Mouse (Mus musculus) hindbrain, embryonic 15.5 days (tissue): Measurements from ENCODE around the gene Zfp488. TPM values are rescaled to one million over a fixed set of nuclear protein-coding genes. Genes with fewer than 3 reads are reported as not detected.
A peak's percentile ranks its signal among the peaks of the same experiment; 100 is the strongest.

Experiments
- ATAC-seq: fragments of 200-750 bp; cut with Nextera tagmentation; 2 replicates; pipeline ENCODE4 v1.8.0; 2017; ENCODE audit warnings: low read depth, moderate number of reproducible peaks, moderate TSS enrichment; ENCODE audit not compliant: low FRiP score
- H3K27ac ChIP-seq: fragments of 300-500 bp; sonication (generic); replicated peaks from 2 replicates; pipeline ENCODE4 v1.5.1; 2015; ENCODE audit warnings: mild to moderate bottlenecking, inconsistent platforms
- H3K27me3 ChIP-seq: fragments of 300-500 bp; sonication (generic); 2 replicates; pipeline ENCODE4 v1.6.1; 2015; ENCODE audit warnings: control low read depth, inconsistent platforms
- H3K36me3 ChIP-seq: fragments of 300-500 bp; sonication (generic); 2 replicates; pipeline ENCODE4 v1.6.1; 2015; ENCODE audit warnings: control low read depth, inconsistent platforms
- H3K4me1 ChIP-seq: fragments of 300-500 bp; sonication (generic); replicated peaks from 2 replicates; pipeline ENCODE4 v1.6.1; 2015; ENCODE audit warnings: control low read depth, inconsistent platforms
- H3K4me2 ChIP-seq: fragments of 300-500 bp; sonication (generic); 2 replicates; pipeline ENCODE4 v1.6.1; 2015; ENCODE audit warnings: moderate library complexity, mild to moderate bottlenecking, inconsistent platforms
- H3K4me3 ChIP-seq: fragments of 300-500 bp; sonication (generic); 2 replicates; pipeline ENCODE4 v1.5.1; 2015; ENCODE audit warnings: mild to moderate bottlenecking, inconsistent platforms
- H3K9ac ChIP-seq: fragments of 300-500 bp; sonication (generic); 2 replicates; pipeline ENCODE4 v1.6.1; 2015; ENCODE audit warnings: inconsistent platforms
- H3K9me3 ChIP-seq: fragments of 300-500 bp; sonication (generic); 2 replicates; pipeline ENCODE4 v1.6.1; 2016; ENCODE audit warnings: control low read depth, inconsistent platforms
- WGBS: fragments of 180-500 bp; shearing (Covaris S2); methylation state at CpG from one replicate; pipeline ENCODE4 v1.1.7; 2015; 5-methylcytosine and 5-hydroxymethylcytosine counted together
- polyA plus RNA-seq: library from polyadenylated mRNA; unstranded; fragments of >200 nt; fragmentation: Nextera tagmentation; extraction: Ambion mirVana; gene quantifications from 2 replicates; pipeline ENCODE4 v1.2.1, GENCODE M21; 2015

The Zfp488 gene
- polyA plus RNA-seq, 1 experiment from 2014 or later: 1.5 TPM

GRCm38 (mm10) chr14:33977748-33978147 lies 816 bp downstream of the Zfp488 start:
- Histone ChIP-seq H3K9ac (no peak overlapping the region), H3K4me2 (peak overlapping the region; percentile 82), H3K36me3 (no peaks in the 10 kb centered on the region), H3K9me3 (no peaks in the 10 kb centered on the region), H3K27me3 (0 out of 2 replicates have a peak, but pooled peaks cover 7% of the 10 kb centered on the region), H3K4me3 (peak overlapping the region; percentile 45; the same call in 1 of the 2 replicates), H3K27ac (no peak overlapping the region), H3K4me1 (peaks cover 8% of the 10 kb centered on the region)
- 27% methylated on average over 7 of the region's 7 CpGs for WGBS
- 0 out of 2 replicates have a peak, but pooled peaks have one; percentile 61 for ATAC-seq

GRCm38 (mm10) chr14:33974752-33975151 lies 3.8 kb downstream of the Zfp488 start:
- Histone ChIP-seq H3K9ac (no peak overlapping the region), H3K36me3 (no peaks in the 10 kb centered on the region), H3K4me3 (no peak overlapping the region), H3K27ac (no peak overlapping the region), H3K9me3 (no peaks in the 10 kb centered on the region), H3K4me1 (peaks cover 8% of the 10 kb centered on the region), H3K27me3 (0 out of 2 replicates have a peak, but pooled peaks cover 7% of the 10 kb centered on the region), H3K4me2 (no peak overlapping the region)
- ATAC-seq: no peak
- WGBS: 43% methylated on average over 5 of the region's 5 CpGs

- H3K27ac ChIP-seq: no peak overlapping the region
Measured at GRCm38 (mm10) chr14:33972679-33973078, 5.9 kb downstream of the Zfp488 start.

GRCm38 (mm10) chr14:33965675-33966074 lies 12.9 kb downstream of the Zfp488 start:
- no peaks in the 10 kb centered on the region for H3K9me3 ChIP-seq
- no peak overlapping the region for H3K4me2 ChIP-seq
- H3K27ac ChIP-seq: no peak overlapping the region
- WGBS: 68% methylated on average over 7 of the region's 7 CpGs
- H3K9ac ChIP-seq: no peak overlapping the region
- no peaks in the 10 kb centered on the region for H3K4me1 ChIP-seq
- no peak for ATAC-seq
- no peak overlapping the region for H3K4me3 ChIP-seq
- H3K27me3 ChIP-seq: no peaks in the 10 kb centered on the region
- no peaks in the 10 kb centered on the region for H3K36me3 ChIP-seq

More at GRCm38 (mm10) chr14:33972679-33973078, 5.9 kb downstream of the Zfp488 start:
- Histone ChIP-seq H3K27me3 (no peaks in the 10 kb centered on the region), H3K36me3 (no peaks in the 10 kb centered on the region), H3K4me2 (no peak overlapping the region), H3K9ac (no peak overlapping the region), H3K4me1 (no peaks in the 10 kb centered on the region), H3K4me3 (no peak overlapping the region), H3K9me3 (no peaks in the 10 kb centered on the region)
- ATAC-seq: no peak
- 48% methylated on average over 7 of the region's 7 CpGs for WGBS

DNA sequence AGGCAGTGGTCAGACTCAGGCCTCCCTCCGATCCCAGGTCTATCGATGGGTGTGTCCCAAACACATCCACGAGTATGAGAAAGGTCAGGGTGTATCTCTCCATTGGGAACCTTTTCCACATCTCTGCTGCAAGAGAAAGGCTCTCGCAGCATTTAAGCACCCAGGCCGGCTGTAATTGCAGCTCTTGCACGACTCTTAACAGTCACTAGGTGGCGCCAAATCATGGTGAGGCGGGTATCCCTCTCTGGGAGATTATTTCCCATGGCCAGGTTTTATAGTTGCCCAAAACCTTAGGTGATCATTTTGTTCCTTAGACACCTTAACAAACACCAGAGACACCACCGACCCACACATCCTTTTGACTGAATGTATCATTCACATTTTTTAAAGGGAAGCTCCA lies 19.2 kb downstream of the Zfp488 start:
- Histone ChIP-seq H3K4me1 (no peaks in the 10 kb centered on the region), H3K27ac (no peak overlapping the region), H3K9me3 (no peaks in the 10 kb centered on the region), H3K9ac (no peak overlapping the region), H3K4me2 (no peak overlapping the region), H3K36me3 (no peaks in the 10 kb centered on the region), H3K27me3 (no peaks in the 10 kb centered on the region), H3K4me3 (no peak overlapping the region)
- WGBS: 12% methylated on average over 9 of the region's 9 CpGs
- ATAC-seq: no peak

DNA sequence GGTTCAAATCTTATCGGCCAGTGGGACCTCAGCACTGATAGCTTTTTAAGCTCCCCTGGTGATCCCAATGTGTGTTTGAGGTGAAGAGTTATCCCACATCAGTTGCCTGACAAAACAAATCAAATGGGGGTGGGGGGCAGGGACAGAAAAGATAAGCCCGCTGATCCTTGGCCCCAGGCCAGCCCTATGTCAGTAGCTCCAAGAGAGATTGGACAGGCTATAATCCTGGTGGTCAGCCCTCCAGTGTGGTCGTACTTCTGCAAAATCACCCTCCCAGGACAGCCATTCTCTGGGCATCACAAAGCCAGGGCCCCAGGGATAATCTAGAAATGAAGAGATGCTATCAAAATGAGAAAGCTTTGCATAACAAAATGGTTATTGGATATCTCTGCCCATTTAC lies 19.7 kb downstream of the Zfp488 start:
- no peaks in the 10 kb centered on the region for H3K36me3 ChIP-seq
- H3K9me3 ChIP-seq: no peaks in the 10 kb centered on the region
- no peak overlapping the region for H3K4me3 ChIP-seq
- no peaks in the 10 kb centered on the region for H3K4me1 ChIP-seq
- no peak overlapping the region for H3K9ac ChIP-seq
- H3K27ac ChIP-seq: no peak overlapping the region
- ATAC-seq: no peak
- 74% methylated on average over 3 of the region's 3 CpGs for WGBS
- no peaks in the 10 kb centered on the region for H3K27me3 ChIP-seq
- H3K4me2 ChIP-seq: no peak overlapping the region

DNA sequence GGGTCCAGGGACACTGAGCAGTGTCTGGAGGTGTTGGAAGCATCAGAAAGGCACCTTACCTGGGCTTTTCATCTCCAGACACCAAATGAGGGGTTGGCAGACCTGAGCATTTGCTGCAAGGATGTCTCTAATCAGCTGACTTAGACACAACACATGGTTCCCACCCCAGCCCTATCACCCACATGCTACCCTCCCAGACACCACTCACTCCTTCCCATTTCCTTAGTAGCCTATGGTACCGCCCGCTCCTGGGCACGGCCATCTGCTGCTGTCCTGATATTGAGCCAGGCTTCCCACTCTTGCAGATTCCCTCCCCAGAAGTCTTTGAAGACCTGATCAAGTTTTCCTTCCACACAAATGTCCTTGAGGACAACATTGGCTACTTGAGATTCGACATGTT lies 20.4 kb downstream of the Zfp488 start:
- Histone ChIP-seq H3K27me3 (no peaks in the 10 kb centered on the region), H3K4me2 (no peak overlapping the region), H3K9ac (no peak overlapping the region), H3K9me3 (no peaks in the 10 kb centered on the region), H3K4me1 (no peaks in the 10 kb centered on the region), H3K27ac (no peak overlapping the region), H3K4me3 (no peak overlapping the region), H3K36me3 (no peaks in the 10 kb centered on the region)
- no peak for ATAC-seq
- WGBS: 93% methylated on average over 4 of the region's 4 CpGs

DNA sequence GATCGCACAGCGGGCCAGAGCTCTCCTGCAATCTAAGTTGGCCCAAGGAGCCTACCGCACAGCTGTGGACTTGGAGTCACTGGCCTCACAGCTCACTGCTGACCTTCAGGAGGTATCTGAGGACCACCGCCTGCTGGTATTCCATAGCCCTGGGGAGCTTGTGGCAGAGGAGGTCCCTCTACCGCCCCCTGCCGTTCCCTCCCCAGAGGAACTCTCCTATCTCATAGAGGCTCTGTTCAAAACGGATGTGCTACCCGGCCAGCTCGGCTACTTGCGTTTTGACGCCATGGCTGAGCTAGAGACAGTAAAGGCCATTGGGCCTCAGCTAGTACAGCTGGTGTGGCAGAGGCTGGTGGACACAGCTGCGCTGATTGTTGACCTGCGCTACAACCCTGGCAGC lies 22.5 kb downstream of the Zfp488 start:
- Histone ChIP-seq H3K9me3 (no peaks in the 10 kb centered on the region), H3K4me1 (no peaks in the 10 kb centered on the region), H3K36me3 (no peaks in the 10 kb centered on the region), H3K27ac (no peak overlapping the region), H3K27me3 (no peaks in the 10 kb centered on the region), H3K4me3 (no peak overlapping the region), H3K9ac (no peak overlapping the region), H3K4me2 (no peak overlapping the region)
- WGBS: 83% methylated on average over 13 of the region's 13 CpGs
- ATAC-seq: no peak

GRCm38 (mm10) chr14:33953761-33954160 lies 24.8 kb downstream of the Zfp488 start, which contains the start of gene Rbp3:
Rbp3 (plus strand) TSS chr14:33954003.
- Histone ChIP-seq H3K9ac (no peak within 1 kb of the TSS), H3K4me3 (no peak within 1 kb of the TSS), H3K4me2 (no peak within 1 kb of the TSS), H3K4me1 (no peaks in the 10 kb centered on the region), H3K9me3 (no peaks in the 10 kb centered on the region), H3K27ac (no peak within 1 kb of the TSS), H3K36me3 (no peaks in the 10 kb centered on the region), H3K27me3 (no peaks in the 10 kb centered on the region)
- 84% methylated on average over 5 of the region's 5 CpGs for WGBS
- ATAC-seq: no peak

DNA sequence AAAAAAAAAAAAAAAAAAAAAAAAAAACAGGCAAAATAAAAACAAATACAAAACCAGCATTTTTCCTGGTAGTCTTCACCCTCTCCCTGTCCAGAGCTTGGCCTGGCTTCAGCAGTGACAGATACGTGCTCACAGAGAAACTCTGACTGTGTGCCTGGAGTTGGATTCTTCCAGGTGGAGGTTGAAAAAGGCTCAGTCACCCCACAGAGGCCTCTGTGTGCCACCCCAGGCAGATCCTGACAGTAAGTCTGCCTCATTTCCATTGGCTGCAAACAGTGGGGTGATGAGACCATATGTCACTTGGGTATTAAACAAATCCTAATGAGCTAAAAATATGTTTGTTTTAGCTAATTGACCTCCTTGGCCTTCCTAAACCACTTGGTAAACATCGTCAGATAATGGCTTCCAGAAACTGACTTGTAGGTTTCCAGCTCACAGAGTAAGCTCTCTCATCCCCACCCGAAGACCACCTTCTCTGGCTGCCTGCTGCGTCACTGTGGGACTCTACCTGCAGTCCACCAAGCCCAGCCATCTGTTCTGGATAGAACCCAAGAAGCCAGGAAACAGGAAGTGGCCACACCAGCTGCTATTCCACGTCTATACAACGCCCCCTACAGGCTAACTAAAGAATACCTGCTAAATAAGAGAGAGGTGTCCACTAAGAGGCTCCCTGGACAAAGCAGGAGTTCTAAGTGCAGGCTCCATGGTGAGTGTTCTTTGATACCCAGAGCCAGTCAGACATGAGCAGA lies 26.2 kb downstream of the Zfp488 start:
- no peaks in the 10 kb centered on the region for H3K27me3 ChIP-seq
- no peaks in the 10 kb centered on the region for H3K9me3 ChIP-seq
- H3K4me1 ChIP-seq: no peaks in the 10 kb centered on the region
- H3K27ac ChIP-seq: no peak overlapping the region
- WGBS: 58% methylated on average over 6 of the region's 6 CpGs
- ATAC-seq: no peak
- H3K4me3 ChIP-seq: no peak overlapping the region
- H3K9ac ChIP-seq: no peak overlapping the region
- H3K4me2 ChIP-seq: no peak overlapping the region
- no peaks in the 10 kb centered on the region for H3K36me3 ChIP-seq

DNA sequence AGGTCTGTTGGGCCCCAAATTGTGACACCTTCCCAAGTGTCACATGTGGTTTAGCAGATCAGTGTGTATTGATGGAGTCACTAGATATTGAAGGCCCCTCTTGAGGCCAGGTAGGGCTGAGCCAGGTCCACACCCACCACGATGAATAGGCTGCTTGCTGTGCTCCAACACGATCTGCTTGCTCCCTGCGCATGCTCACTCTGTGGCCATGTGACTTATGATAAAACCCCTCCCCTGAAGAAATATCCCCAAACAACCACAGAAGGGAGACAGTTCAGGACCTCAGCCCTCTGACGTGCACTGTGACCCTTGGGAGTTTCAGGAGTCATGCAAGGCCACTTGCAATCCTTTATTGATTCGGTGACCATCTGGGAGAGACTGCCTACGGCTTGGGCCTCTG lies 32.4 kb downstream of the Zfp488 start:
- Histone ChIP-seq H3K27me3 (no peaks in the 10 kb centered on the region), H3K36me3 (no peaks in the 10 kb centered on the region), H3K4me1 (no peaks in the 10 kb centered on the region), H3K27ac (no peak overlapping the region), H3K9ac (no peak overlapping the region), H3K4me3 (no peak overlapping the region), H3K4me2 (no peak overlapping the region), H3K9me3 (no peaks in the 10 kb centered on the region)
- ATAC-seq: no peak
- WGBS: 88% methylated on average over 6 of the region's 6 CpGs

DNA sequence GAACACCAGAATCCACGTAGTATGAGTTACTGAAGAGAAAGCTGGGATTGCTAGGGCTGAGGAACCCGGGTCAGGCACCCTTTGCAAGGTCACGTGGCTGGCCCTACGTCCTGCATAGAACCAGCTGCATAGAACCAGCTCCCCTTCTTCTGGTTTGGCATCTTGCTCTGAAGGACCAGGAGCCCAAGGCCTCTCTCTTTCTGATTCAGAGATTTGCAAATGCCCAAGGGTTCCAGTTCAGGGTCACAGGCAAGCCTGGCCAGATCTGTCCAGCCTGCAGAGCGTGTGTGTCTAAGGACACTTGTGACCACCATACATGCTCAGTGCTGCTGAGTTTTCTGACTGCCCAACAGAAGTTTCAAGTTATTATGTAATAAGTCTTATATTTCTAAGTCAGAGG lies 36.3 kb downstream of the Zfp488 start:
- 80% methylated on average over 5 of the region's 5 CpGs for WGBS
- H3K4me2 ChIP-seq: no peak overlapping the region
- H3K27ac ChIP-seq: no peak overlapping the region
- no peaks in the 10 kb centered on the region for H3K4me1 ChIP-seq
- no peaks in the 10 kb centered on the region for H3K9me3 ChIP-seq
- H3K4me3 ChIP-seq: no peak overlapping the region
- H3K27me3 ChIP-seq: no peaks in the 10 kb centered on the region
- no peak for ATAC-seq
- H3K36me3 ChIP-seq: no peaks in the 10 kb centered on the region
- no peak overlapping the region for H3K9ac ChIP-seq

DNA sequence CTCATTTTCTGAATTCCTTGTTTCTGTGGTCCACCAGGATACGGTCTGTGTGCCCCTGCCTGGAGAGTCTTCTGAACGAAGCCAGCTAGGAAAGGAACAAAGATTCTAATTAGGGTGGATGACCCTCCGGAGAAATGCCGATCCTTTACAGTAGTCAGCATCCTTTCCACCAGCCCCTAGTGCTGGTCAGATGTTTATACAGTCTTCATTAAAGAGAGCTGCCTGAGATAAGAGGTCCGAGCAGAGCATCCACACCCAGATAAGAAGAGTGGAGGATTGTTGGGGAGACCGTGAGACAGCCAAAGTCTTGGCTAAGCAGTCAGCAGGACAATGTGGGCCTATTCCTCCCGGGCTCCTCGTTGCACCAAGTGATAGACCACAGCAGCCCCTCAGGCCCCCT lies 37.8 kb downstream of the Zfp488 start, which contains the start of gene Gdf2:
Gene Gdf2 (plus strand): TSS at position 301 of the 400 bp plus-strand sequence.
- Histone ChIP-seq H3K9me3 (no peaks in the 10 kb centered on the region), H3K27me3 (no peaks in the 10 kb centered on the region), H3K4me1 (no peaks in the 10 kb centered on the region), H3K4me2 (no peak within 1 kb of the TSS), H3K27ac (no peak within 1 kb of the TSS), H3K4me3 (no peak within 1 kb of the TSS), H3K36me3 (no peaks in the 10 kb centered on the region), H3K9ac (no peak within 1 kb of the TSS)
- 77% methylated on average over 8 of the region's 8 CpGs for whole genome bisulfite sequencing
- no peak for ATAC-seq
